In genomic region chr2:83684691-83685090, GRCm38 (mm10) we compare ENCODE assay signal across 26 mouse cellular contexts. TPM values are rescaled to one million over a fixed set of nuclear protein-coding genes. Genes with fewer than 3 reads are reported as not detected.
DNase-seq lines count a peak whose midpoint lies in the region; ATAC-seq and TF ChIP-seq lines count a peak whose summit lies in the region.
"Had no signal": no experiment of that assay in that cellular context is flagged by ENCODE, and none has a peak within 500 bp of the region (broad histone marks: within the 10 kb centered on the region; RNA-seq: fewer than 3 reads in every experiment).

No protein-coding gene starts in this region.

- DNase-seq in heart, adult 11 months, result peak; percentile 58
- DNase-seq in liver, postnatal 0 days, result no peak
- DNase-seq in liver, embryonic 11.5 days (ENCODE audit: low spot score), result no peak
- peak; percentile 17 for DNase-seq in ZHBTc4 (ENCODE audit: low read depth, low spot score)
- DNase-seq: adrenal gland, adult 2 months; adrenal gland, postnatal 10 days; adrenal gland, postnatal 25 days; B cell, adult 2 months; cerebellum, adult 11 months; cerebellum, adult 18-20 months; cerebellum, adult 8-10 months; cerebellum, adult 9-11 months; cerebellum, postnatal 14 days; cerebellum, postnatal 36 days; embryo, embryonic 11 days had no signal

- no peak for TF ChIP-seq EP300 in liver, postnatal 0 days (IDR thresholded peaks at IDR 0.05; ENCODE audit: low read depth)

- H3K36me3 ChIP-seq in heart, embryonic 12.5 days, result no peaks in the 10 kb centered on the region
- no peaks in the 10 kb centered on the region for H3K36me3 ChIP-seq in liver, postnatal 0 days (replicated peaks; ENCODE audit: insufficient read depth, low read length)
- no peaks in the 10 kb centered on the region for H3K36me3 ChIP-seq in liver, embryonic 11.5 days (ENCODE audit: control insufficient read depth, insufficient read depth, low read length)
- H3K36me3 ChIP-seq: embryonic facial prominence, embryonic 15.5 days; forebrain, embryonic 12.5 days had no signal

- no peak for ATAC-seq in heart, embryonic 12.5 days (ENCODE audit: insufficient number of reproducible peaks, low FRiP score)
- peak; percentile 80 for ATAC-seq in liver, postnatal 0 days
- ATAC-seq in liver, embryonic 11.5 days (replicated peaks; ENCODE audit: low FRiP score), result no peak
- ATAC-seq: CD4-positive, CD25-positive, alpha-beta regulatory T cell, adult 4 months; forebrain, embryonic 14.5 days; forebrain, embryonic 16.5 days; Patski had no signal

- no peak for TF ChIP-seq CTCF in liver, postnatal 0 days (IDR thresholded peaks at IDR 0.05; ENCODE audit: low read depth)

- H3K27me3 ChIP-seq in heart, embryonic 12.5 days (replicated peaks), result no peaks in the 10 kb centered on the region
- H3K27me3 ChIP-seq in liver, postnatal 0 days (ENCODE audit: insufficient read depth, low read length), result no peaks in the 10 kb centered on the region
- H3K27me3 ChIP-seq in liver, embryonic 11.5 days (replicated peaks; ENCODE audit: control insufficient read depth, insufficient read depth, low read length), result no peaks in the 10 kb centered on the region
- H3K27me3 ChIP-seq: CH12.LX; embryonic facial prominence, embryonic 13.5 days; embryonic facial prominence, embryonic 15.5 days; forebrain, embryonic 12.5 days; Patski had no signal

- WGBS in heart, embryonic 12.5 days, result 70% methylated on average over 8 of the region's 8 CpGs
- 73% methylated on average over 8 of the region's 8 CpGs for WGBS in liver, postnatal 0 days (ENCODE audit: insufficient replicate concordance)
- 67% methylated on average over 8 of the region's 8 CpGs for WGBS in liver, embryonic 11.5 days

- H3K9me3 ChIP-seq in heart, embryonic 12.5 days (replicated peaks), result peaks cover 10% of the 10 kb centered on the region
- peaks cover 3% of the 10 kb centered on the region for H3K9me3 ChIP-seq in liver, postnatal 0 days (ENCODE audit: low read length)
- peaks cover 4% of the 10 kb centered on the region; the same call in 1 of the 2 replicates for H3K9me3 ChIP-seq in liver, embryonic 11.5 days (ENCODE audit: control insufficient read depth, low read length)
- H3K9me3 ChIP-seq: embryonic facial prominence, embryonic 13.5 days; embryonic facial prominence, embryonic 15.5 days; forebrain, embryonic 10.5 days; forebrain, embryonic 12.5 days had no signal

- H3K4me2 ChIP-seq in heart, embryonic 12.5 days, result no peak overlapping the region
- H3K4me2 ChIP-seq in liver, postnatal 0 days (ENCODE audit: low read depth, low read length), result no peak overlapping the region
- H3K4me2 ChIP-seq in liver, embryonic 11.5 days, result no peak overlapping the region
- H3K4me2 ChIP-seq: embryonic facial prominence, embryonic 13.5 days; embryonic facial prominence, embryonic 15.5 days; forebrain, embryonic 12.5 days had no signal

- 0 out of 2 replicates have a peak, but pooled peaks cover 3% of the 10 kb centered on the region for H3K4me1 ChIP-seq in heart, embryonic 12.5 days (replicated peaks)
- no peaks in the 10 kb centered on the region for H3K4me1 ChIP-seq in liver, postnatal 0 days (ENCODE audit: insufficient read depth)
- 0 out of 2 replicates have a peak, but pooled peaks cover 5% of the 10 kb centered on the region for H3K4me1 ChIP-seq in liver, embryonic 11.5 days (replicated peaks; ENCODE audit: control insufficient read depth, insufficient read depth, low read length)
- H3K4me1 ChIP-seq: embryonic facial prominence, embryonic 13.5 days; embryonic facial prominence, embryonic 15.5 days; forebrain, embryonic 10.5 days; forebrain, embryonic 12.5 days had no signal

- H3K9ac ChIP-seq in heart, embryonic 12.5 days, result no peak overlapping the region
- H3K9ac ChIP-seq in liver, postnatal 0 days (replicated peaks), result no peak overlapping the region
- H3K9ac ChIP-seq in liver, embryonic 11.5 days (ENCODE audit: low read depth, low read length), result no peak overlapping the region
- H3K9ac ChIP-seq: embryonic facial prominence, embryonic 13.5 days; embryonic facial prominence, embryonic 15.5 days; forebrain, embryonic 12.5 days had no signal

- no peak overlapping the region for H3K27ac ChIP-seq in heart, embryonic 12.5 days (ENCODE audit: poor library complexity, severe bottlenecking)
- H3K27ac ChIP-seq in liver, postnatal 0 days (ENCODE audit: low read depth), result no peak overlapping the region
- H3K27ac ChIP-seq in liver, embryonic 11.5 days (ENCODE audit: low read depth, low read length), result no peak overlapping the region
- H3K27ac ChIP-seq: embryonic facial prominence, embryonic 13.5 days; embryonic facial prominence, embryonic 15.5 days; forebrain, embryonic 10.5 days; forebrain, embryonic 12.5 days had no signal

- no peak overlapping the region for H3K4me3 ChIP-seq in heart, embryonic 12.5 days
- H3K4me3 ChIP-seq in liver, postnatal 0 days (ENCODE audit: low read depth, low read length), result no peak overlapping the region
- H3K4me3 ChIP-seq in liver, embryonic 11.5 days (ENCODE audit: low read depth, low read length), result no peak overlapping the region
- H3K4me3 ChIP-seq: embryonic facial prominence, embryonic 13.5 days; embryonic facial prominence, embryonic 15.5 days; erythroblast, embryonic 14.5 days; forebrain, embryonic 10.5 days; forebrain, embryonic 12.5 days had no signal

RNA-seq across cellular contexts. Expression of gene Itgav, which starts 39.5 kb away (rescaled TPM):
- 95.0 and 108 TPM in 2 replicates for polyA plus RNA-seq in heart, embryonic 12.5 days (2016; fragmentation: Nextera tagmentation; extraction: Ambion mirVana)
- polyA plus RNA-seq in liver, postnatal 0 days (2015; fragmentation: Nextera tagmentation; extraction: Ambion mirVana), result 25.1 and 26.5 TPM in 2 replicates
- polyA plus RNA-seq in liver, embryonic 11.5 days (2014; fragmentation: Nextera tagmentation; extraction: Ambion mirVana), result 34.3 and 38.3 TPM in 2 replicates

RNA-seq across cellular contexts. Expression of gene Zc3h15, which starts 40.5 kb away (rescaled TPM):
- polyA plus RNA-seq in heart, embryonic 12.5 days (2016; fragmentation: Nextera tagmentation; extraction: Ambion mirVana), result 120 and 124 TPM in 2 replicates
- 59.1 and 63.1 TPM in 2 replicates for polyA plus RNA-seq in liver, postnatal 0 days (2015; fragmentation: Nextera tagmentation; extraction: Ambion mirVana)
- polyA plus RNA-seq in liver, embryonic 11.5 days (2014; fragmentation: Nextera tagmentation; extraction: Ambion mirVana), result 122 and 126 TPM in 2 replicates

Comparison
In these comparisons a context has a peak if more than half of its experiments do, and no peak if none do; other contexts are left out.
1. DNase-seq: peak in heart, adult 11 months (single experiment) and ZHBTc4 (single experiment); none in liver, postnatal 0 days (single experiment) and liver, embryonic 11.5 days (single experiment).